Mouse (Mus musculus): Measurements from ENCODE around the gene Fam189a2. TPM values are rescaled to one million over a fixed set of nuclear protein-coding genes. Genes with fewer than 3 reads are reported as not detected.

Gene Fam189a2
- total and polyA plus RNA-seq, 2 experiments from 2014 or later = 8.3 to 98.9 TPM

DNA sequence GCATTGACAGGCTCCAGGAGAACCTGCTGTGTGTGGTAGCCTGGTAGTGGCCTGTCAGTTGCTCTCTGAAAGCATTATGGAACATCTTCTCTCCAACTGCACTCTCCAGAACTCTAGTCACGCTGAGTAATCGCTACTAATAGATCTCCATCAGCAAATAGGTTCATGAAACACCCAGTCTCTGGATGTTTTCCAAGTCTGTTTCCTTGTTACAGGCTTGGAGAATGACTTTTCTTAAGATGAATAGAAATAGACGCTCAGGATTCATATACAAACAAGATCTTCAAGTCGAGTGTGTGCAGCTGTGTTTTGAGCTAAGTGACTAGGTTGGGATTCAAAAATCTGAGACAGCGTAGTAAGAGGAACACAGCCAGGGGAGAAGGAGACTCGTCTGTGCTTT, 106.8 kb downstream of the Fam189a2 start:
- ATAC-seq (ENCODE audit: insufficient read depth, low read depth) = no peak
- TF ChIP-seq EP300 (IDR thresholded peaks at IDR 0.05; ENCODE audit: low read depth) (no peak), CTCF (IDR thresholded peaks at IDR 0.05; ENCODE audit: low read depth) (no peak)
- WGBS = 71% methylated on average over 6 of the region's 6 CpGs

More for the DNA sequence above, 106.8 kb downstream of the Fam189a2 start:
- Histone ChIP-seq H3K4me1 (ENCODE audit: control insufficient read depth, insufficient read depth) (no peaks in the 10 kb centered on the region), H3K4me2 (ENCODE audit: low read depth, low read length) (no peak overlapping the region), H3K9me3 (replicated peaks; ENCODE audit: control insufficient read depth, low read length) (no peaks in the 10 kb centered on the region), H3K27me3 (ENCODE audit: control insufficient read depth, insufficient read depth, low read length) (no peaks in the 10 kb centered on the region), H3K36me3 (replicated peaks; ENCODE audit: control insufficient read depth, insufficient read depth, low read length) (no peaks in the 10 kb centered on the region), H3K4me3 (ENCODE audit: low read depth, low read length) (no peak overlapping the region), H3K9ac (replicated peaks; ENCODE audit: low read depth, low read length) (no peak overlapping the region), H3K27ac (ENCODE audit: low read depth) (no peak overlapping the region)
- DNase-seq (ENCODE audit: low spot score) = no peak

Other genes starting within 250 kb of the Fam189a2 start
- gene Tjp2, start 194.0 kb upstream of the Fam189a2 start, total RNA-seq (2014; rRNA removed; ENCODE audit: low replicate concordance) = 15.7 and 25.2 TPM in 2 replicates
- 12.5 and 13.0 TPM in 2 replicates for gene Tjp2, start 194.0 kb upstream of the Fam189a2 start, polyA plus RNA-seq (2015; fragmentation: Nextera tagmentation; extraction: Ambion mirVana)
- 36.6 and 57.2 TPM in 2 replicates for gene Fxn, start 249.6 kb upstream of the Fam189a2 start, total RNA-seq (2014; rRNA removed; ENCODE audit: low replicate concordance)
- 77.0 and 79.7 TPM in 2 replicates for gene Fxn, start 249.6 kb upstream of the Fam189a2 start, polyA plus RNA-seq (2015; fragmentation: Nextera tagmentation; extraction: Ambion mirVana)

Measured in heart, postnatal 0 days (tissue).